Mouse (Mus musculus) CH12F3 (cell line): ENCODE results near the gene Aaed1.

Experiments
- in situ Hi-C: fragments of 300-500 bp; cut with MboI; formaldehyde crosslinking; loops from 2 replicates; pipeline ENCODE4 v1.14.3; 2020; ENCODE audit warnings: low sequenced_read_pairs

The Aaed1 gene

GRCm38 (mm10) chr13:64253697-64254096, 58.8 kb downstream of the Aaed1 start:
- in situ Hi-C loops: no loop called here

- in situ Hi-C loops: no loop called here
Measured at GRCm38 (mm10) chr13:64252147-64252546, 60.4 kb downstream of the Aaed1 start.

GRCm38 (mm10) chr13:64250363-64250762, 62.1 kb downstream of the Aaed1 start:
- in situ Hi-C loops: no loop called here

GRCm38 (mm10) chr13:64248775-64249524, 63.6 kb downstream of the Aaed1 start:
- in situ Hi-C loops: loop anchor here (5.0 kb wide), 1 partner anchor 63 kb away; the partner anchor contains the start of gene Aaed1

GRCm38 (mm10) chr13:64248161-64248774, 64.2 kb downstream of the Aaed1 start:
- in situ Hi-C loops: loop anchor here (5.0 kb wide), 1 partner anchor 64 kb away; the partner anchor contains the start of gene Aaed1

- in situ Hi-C loops: loop anchor here (5.0 kb wide), 1 partner anchor 66 kb away; the partner anchor contains the start of gene Aaed1
Measured at GRCm38 (mm10) chr13:64246106-64246505, 66.4 kb downstream of the Aaed1 start.

GRCm38 (mm10) chr13:64244685-64245261, 67.7 kb downstream of the Aaed1 start:
- in situ Hi-C loops: loop anchor here (5.0 kb wide), 1 partner anchor 68 kb away; the partner anchor contains the start of gene Aaed1

GRCm38 (mm10) chr13:64242721-64243120, 69.8 kb downstream of the Aaed1 start:
- in situ Hi-C loops: no loop called here

- in situ Hi-C loops: no loop called here
Measured at GRCm38 (mm10) chr13:64240626-64241025, 71.9 kb downstream of the Aaed1 start.

- in situ Hi-C loops: no loop called here
Measured at GRCm38 (mm10) chr13:64237681-64238157, 74.8 kb downstream of the Aaed1 start.

- in situ Hi-C loops: no loop called here
Measured at GRCm38 (mm10) chr13:64237000-64237680, 75.4 kb downstream of the Aaed1 start.

GRCm38 (mm10) chr13:64235777-64236176, 76.7 kb downstream of the Aaed1 start:
- in situ Hi-C loops: no loop called here

- in situ Hi-C loops: no loop called here
Measured at GRCm38 (mm10) chr13:64235062-64235715, 77.3 kb downstream of the Aaed1 start.

- in situ Hi-C loops: no loop called here
Measured at GRCm38 (mm10) chr13:64233139-64233538, 79.4 kb downstream of the Aaed1 start.

GRCm38 (mm10) chr13:64226725-64227124, 85.8 kb downstream of the Aaed1 start:
- in situ Hi-C loops: no loop called here

- in situ Hi-C loops: no loop called here
Measured at GRCm38 (mm10) chr13:64225738-64226137, 86.8 kb downstream of the Aaed1 start.
